Mouse (Mus musculus) layer of hippocampus, adult 9-11 months (tissue): Measurements from ENCODE around the gene Gm2381.
"Not testable (repeated sequence)": the region's sequence is repeated elsewhere in the genome, so short reads cannot be mapped to it uniquely, and the experiment has no call there.

Experiments
- DNase-seq: peaks from one replicate; pipeline ENCODE4 v3.0.0; 2022

Gene Gm2381

GRCm38 (mm10) chr7:42866801-42867458 is at the start of gene Gm2381:
Gm2381 (minus strand) TSS chr7:42867234.
- DNase-seq: not testable (repeated sequence)

- not testable (repeated sequence) for DNase-seq
Observed at GRCm38 (mm10) chr7:42898067-42898466, 31.0 kb upstream of the Gm2381 start.

GRCm38 (mm10) chr7:42878090-42878489 is 11.1 kb upstream of the Gm2381 start:
- DNase-seq: no peak

GRCm38 (mm10) chr7:42838366-42838765 is 28.7 kb downstream of the Gm2381 start:
- not testable (repeated sequence) for DNase-seq

- no peak for DNase-seq
Observed at GRCm38 (mm10) chr7:42832221-42832620, 34.8 kb downstream of the Gm2381 start.

- DNase-seq: not testable (repeated sequence)
Observed at GRCm38 (mm10) chr7:42793425-42793824, 73.6 kb downstream of the Gm2381 start, which contains the start of gene Vmn2r62. Vmn2r62 (minus strand) TSS chr7:42793525.
